8 mouse cellular contexts compared by ENCODE assay signal in the genomic region with DNA sequence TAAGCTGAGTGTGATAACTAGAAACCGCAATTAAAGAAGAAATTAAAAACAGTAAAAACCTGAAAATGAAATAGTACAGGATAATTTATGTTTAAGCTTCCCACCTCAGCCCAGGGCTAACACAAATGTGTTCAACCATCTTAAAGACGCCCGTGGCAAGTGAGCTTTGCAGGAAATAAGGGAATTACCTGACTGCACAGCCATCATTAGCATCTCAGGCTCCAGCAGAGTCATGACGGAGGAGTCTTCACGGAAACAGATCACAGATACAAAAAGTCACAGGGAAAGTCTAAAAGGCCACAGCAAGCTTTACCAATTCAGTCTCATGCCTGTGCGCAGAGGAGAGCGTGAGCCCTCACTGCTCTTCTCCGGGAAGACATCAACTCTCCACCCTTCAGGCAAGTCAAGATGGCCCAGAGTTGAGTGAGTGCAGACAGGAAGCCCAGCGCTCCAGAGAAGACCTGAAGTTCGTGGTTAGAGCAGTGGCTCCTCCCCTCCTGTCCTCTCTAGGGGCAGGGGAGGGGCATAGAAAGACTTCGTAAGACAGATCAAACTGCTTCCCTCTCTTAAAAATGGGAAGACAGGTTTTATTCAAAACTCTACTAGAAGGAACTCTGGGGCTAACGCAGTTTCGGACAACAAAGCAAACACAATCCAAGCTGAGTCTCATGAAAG.
A peak's percentile ranks its signal among the peaks of the same experiment; 100 is the strongest.
DNase-seq lines count a peak whose midpoint lies in the region; ATAC-seq and TF ChIP-seq lines count a peak whose summit lies in the region.

No protein-coding gene starts in this region.

- H3K9me3 ChIP-seq in liver, embryonic 14.5 days (ENCODE audit: control insufficient read depth, low read length): no peaks in the 10 kb centered on the region

- no peaks in the 10 kb centered on the region for H3K36me3 ChIP-seq in liver, embryonic 14.5 days (replicated peaks; ENCODE audit: control insufficient read depth, insufficient read depth, low read depth)

- WGBS in liver, embryonic 14.5 days (ENCODE audit: insufficient replicate concordance): 25% methylated on average over 13 of the region's 13 CpGs
- WGBS in cerebellum, adult 2 months: 84% methylated on average over 13 of the region's 13 CpGs

- no peak for TF ChIP-seq EP300 in liver, embryonic 14.5 days (IDR thresholded peaks at IDR 0.05; ENCODE audit: low read depth)

- peak overlapping the region; percentile 1 to 32; a peak in 3 of 4 replicates for H3K4me3 ChIP-seq in liver, embryonic 14.5 days (ENCODE audit: insufficient read depth in 1 of 2, low read depth in 2 of 2, low read length in 2 of 2)
- H3K4me3 ChIP-seq in cerebellum, adult 2 months (replicated peaks; ENCODE audit: insufficient read depth, low read depth, low read length): no peak overlapping the region

- TF ChIP-seq CTCF in liver, embryonic 14.5 days (IDR thresholded peaks at IDR 0.05; ENCODE audit: low read depth): no peak
- no peak for TF ChIP-seq CTCF in cerebellum, adult 2 months (IDR thresholded peaks at IDR 0.05; ENCODE audit: borderline replicate concordance, insufficient read depth, low read depth, low read length)

- H3K27ac ChIP-seq in liver, embryonic 14.5 days: no peak overlapping the region
- no peak overlapping the region for H3K27ac ChIP-seq in cerebellum, adult 2 months (ENCODE audit: insufficient read depth, low read length)

- DNase-seq in adrenal gland, postnatal 14 days: peak; percentile 38
- DNase-seq in adrenal gland, postnatal 10 days: no peak
- peak; percentile 76 for DNase-seq in A20 (ENCODE audit: low read depth, low spot score)
- peak; percentile 24 for DNase-seq in embryo, embryonic 9.5 days (ENCODE audit: extremely low spot score)
- peak in 1 of 3 experiments; percentile 10 for DNase-seq in liver, embryonic 14.5 days (ENCODE audit: low read depth in 3 of 3, low spot score in 3 of 3)
- DNase-seq in right cerebral cortex, postnatal 10 days (ENCODE audit: low spot score in 2 of 2): peak; percentile 39 to 48
- DNase-seq in cerebellum, adult 2 months: no peak

- TF ChIP-seq POLR2A in cerebellum, adult 2 months (IDR thresholded peaks at IDR 0.05; ENCODE audit: borderline replicate concordance, insufficient read depth, low read length): no peak

- peaks cover 3 to 17% of the 10 kb centered on the region in 2 experiments; a peak in 3 of 4 replicates for H3K4me1 ChIP-seq in liver, embryonic 14.5 days (replicated peaks; ENCODE audit: control insufficient read depth in 2 of 2, insufficient read depth in 2 of 2, low read length in 1 of 2)
- peaks cover 16% of the 10 kb centered on the region for H3K4me1 ChIP-seq in cerebellum, adult 2 months (ENCODE audit: control insufficient read depth, insufficient read depth, low read length)

- peak overlapping the region; percentile 38 for H3K4me2 ChIP-seq in liver, embryonic 14.5 days (ENCODE audit: low read depth)

- ATAC-seq in hematopoietic stem cell, adult 5-6 weeks (replicated peaks in 1 of 2; ENCODE audit: insufficient read depth in 1 of 2, low FRiP score in 2 of 2, low TSS enrichment in 1 of 2, low read depth in 1 of 2, poor library complexity in 2 of 2, severe bottlenecking in 2 of 2): peak; percentile 90 to 92
- ATAC-seq in liver, embryonic 14.5 days (ENCODE audit: insufficient read depth): no peak

- no peaks in the 10 kb centered on the region for H3K27me3 ChIP-seq in liver, embryonic 14.5 days (ENCODE audit: control insufficient read depth, insufficient read depth, low read length)
- H3K27me3 ChIP-seq in cerebellum, adult 2 months (ENCODE audit: control insufficient read depth, insufficient read depth, low read length): no peaks in the 10 kb centered on the region

- no peak overlapping the region for H3K9ac ChIP-seq in liver, embryonic 14.5 days (replicated peaks)

Comparison
In these comparisons a context has a peak if more than half of its experiments do, and no peak if none do; other contexts are left out.
1. DNase-seq: peak in adrenal gland, postnatal 14 days (single experiment), A20 (single experiment), embryo, embryonic 9.5 days (single experiment) and right cerebral cortex, postnatal 10 days (2 of 2); none in adrenal gland, postnatal 10 days (single experiment) and cerebellum, adult 2 months (0 of 2).